Mouse (Mus musculus): ENCODE measurements around the gene Grxcr1.

DNA sequence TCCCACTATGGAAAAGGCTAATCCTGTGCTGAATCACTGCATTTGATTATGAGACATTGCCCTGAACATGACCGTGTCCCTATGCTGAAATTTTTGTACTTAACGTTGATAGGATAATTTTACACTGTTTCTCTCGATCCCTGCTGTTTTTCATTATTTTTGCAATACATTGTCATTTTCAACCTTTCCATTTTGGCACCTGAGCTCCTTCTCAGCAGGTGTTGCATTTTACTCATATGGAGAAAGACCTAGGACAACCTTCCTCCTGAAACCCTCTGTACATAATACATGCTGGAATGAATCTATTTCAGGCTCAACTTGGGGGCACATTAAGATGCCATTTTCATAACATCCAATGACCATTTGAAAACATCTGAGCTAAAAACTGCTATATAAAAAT, 38.7 kb downstream of the Grxcr1 start:
- no peak for TF ChIP-seq CTCF (IDR thresholded peaks at IDR 0.05; ENCODE audit: low read depth)
- TF ChIP-seq EP300 (IDR thresholded peaks at IDR 0.05; ENCODE audit: low read depth): no peak
